Mouse (Mus musculus) thymus, adult 2 months (tissue): ENCODE results near the gene Dclk2. TPM values are rescaled to one million over a fixed set of nuclear protein-coding genes. Genes with fewer than 3 reads are reported as not detected.

Source experiments
- DNase-seq: peaks from one replicate; pipeline ENCODE4 v3.0.0; 2021
- H3K27ac ChIP-seq: fragments of 200-500 bp; 2 replicates; pipeline ENCODE4 v1.5.1; 2012; ENCODE audit warnings: low read length, control low read depth; ENCODE audit not compliant: control insufficient read depth, insufficient read depth
- H3K27me3 ChIP-seq: fragments of 200-500 bp; 2 replicates; pipeline ENCODE4 v1.6.1; 2012; ENCODE audit warnings: mild to moderate bottlenecking, low read length, moderate library complexity, mixed read lengths; ENCODE audit not compliant: control insufficient read depth, insufficient read depth
- H3K36me3 ChIP-seq: fragments of 200-500 bp; 2 replicates; pipeline ENCODE4 v1.6.1; 2012; ENCODE audit warnings: mild to moderate bottlenecking, low read length, moderate library complexity; ENCODE audit not compliant: control insufficient read depth, insufficient read depth
- H3K4me1 ChIP-seq: fragments of 200-500 bp; replicated peaks from 2 replicates; pipeline ENCODE4 v1.6.1; 2012; ENCODE audit warnings: low read length; ENCODE audit not compliant: control insufficient read depth, insufficient read depth
- H3K4me3 ChIP-seq: fragments of 200-500 bp; 2 replicates; pipeline ENCODE4 v1.5.1; 2012; ENCODE audit warnings: mild to moderate bottlenecking, low read length, control low read depth, moderate library complexity; ENCODE audit not compliant: control insufficient read depth, insufficient read depth
- CTCF ChIP-seq: fragments of 200-500 bp; IDR thresholded peaks from 2 replicates; pipeline ENCODE4 v1.5.1; 2012; ENCODE audit warnings: mild to moderate bottlenecking, control low read depth, low read length, moderate library complexity, borderline replicate concordance; ENCODE audit not compliant: control insufficient read depth, poor library complexity, insufficient read depth; ENCODE audit errors: extremely low read depth
- POLR2A ChIP-seq: fragments of 200-500 bp; IDR thresholded peaks from 2 replicates; pipeline ENCODE4 v1.6.1; 2012; ENCODE audit warnings: mild to moderate bottlenecking, low read length, control low read depth, moderate library complexity; ENCODE audit not compliant: control insufficient read depth, poor library complexity, insufficient read depth; ENCODE audit errors: extremely low read depth
- WGBS: fragments of 180-500 bp; shearing (Covaris S2); methylation state at CpG from one replicate; pipeline ENCODE4 v1.1.7; 2018; 5-methylcytosine and 5-hydroxymethylcytosine counted together
- polyA plus RNA-seq: library from polyadenylated mRNA; depleted of rRNA; stranded (reverse); fragments of >200 nt; gene quantifications from 2 replicates; pipeline ENCODE4 v1.2.3, GENCODE M21; 2012

The Dclk2 gene
- polyA plus RNA-seq, 1 experiment, result 55.5 TPM

GRCm38 (mm10) chr3:86760474-86760873 is 160.2 kb downstream of the Dclk2 start:
- 98% methylated on average over 7 of the region's 7 CpGs for WGBS
- Histone ChIP-seq H3K27me3 (no peaks in the 10 kb centered on the region), H3K36me3 (no peaks in the 10 kb centered on the region), H3K4me1 (no peaks in the 10 kb centered on the region), H3K27ac (no peak overlapping the region), H3K4me3 (no peak overlapping the region)
- TF ChIP-seq CTCF (no peak), POLR2A (no peak)
- no peak for DNase-seq

- WGBS, result 96% methylated on average over 8 of the region's 8 CpGs
These were observed 160.8 kb downstream of the Dclk2 start for GRCm38 (mm10) chr3:86759834-86760233.

GRCm38 (mm10) chr3:86759383-86759782 is 161.3 kb downstream of the Dclk2 start:
- WGBS, result 98% methylated on average over 1 of the region's 1 CpGs

More at GRCm38 (mm10) chr3:86759834-86760233, 160.8 kb downstream of the Dclk2 start:
- Histone ChIP-seq H3K27me3 (no peaks in the 10 kb centered on the region), H3K36me3 (no peaks in the 10 kb centered on the region), H3K4me1 (no peaks in the 10 kb centered on the region; the same call in 1 of the 2 replicates), H3K4me3 (no peak overlapping the region), H3K27ac (no peak overlapping the region)
- TF ChIP-seq CTCF, result no peak
- no peak for TF ChIP-seq POLR2A
- DNase-seq, result no peak

GRCm38 (mm10) chr3:86758727-86759126 is 161.9 kb downstream of the Dclk2 start:
- H3K27me3 ChIP-seq, result no peaks in the 10 kb centered on the region
- no peaks in the 10 kb centered on the region for H3K36me3 ChIP-seq
- TF ChIP-seq POLR2A (no peak), CTCF (no peak)
- H3K4me1 ChIP-seq, result no peaks in the 10 kb centered on the region; the same call in 1 of the 2 replicates
- WGBS, result 12% methylated on average over 6 of the region's 6 CpGs
- DNase-seq, result no peak
- no peak overlapping the region for H3K4me3 ChIP-seq
- H3K27ac ChIP-seq, result no peak overlapping the region

More at GRCm38 (mm10) chr3:86759383-86759782, 161.3 kb downstream of the Dclk2 start:
- Histone ChIP-seq H3K27me3 (no peaks in the 10 kb centered on the region), H3K4me3 (no peak overlapping the region), H3K36me3 (no peaks in the 10 kb centered on the region), H3K4me1 (no peaks in the 10 kb centered on the region; the same call in 1 of the 2 replicates), H3K27ac (no peak overlapping the region)
- no peak for DNase-seq
- TF ChIP-seq POLR2A (no peak), CTCF (no peak)

GRCm38 (mm10) chr3:86756548-86756947 is 164.1 kb downstream of the Dclk2 start:
- DNase-seq, result no peak
- TF ChIP-seq POLR2A, result no peak
- TF ChIP-seq CTCF, result no peak
- H3K27me3 ChIP-seq, result no peaks in the 10 kb centered on the region
- H3K36me3 ChIP-seq, result no peaks in the 10 kb centered on the region
- no peak overlapping the region for H3K27ac ChIP-seq
- WGBS, result 87% methylated on average over 1 of the region's 1 CpGs
- no peaks in the 10 kb centered on the region; the same call in 1 of the 2 replicates for H3K4me1 ChIP-seq
- no peak overlapping the region for H3K4me3 ChIP-seq

- Histone ChIP-seq H3K27ac (no peak overlapping the region), H3K4me1 (no peaks in the 10 kb centered on the region; the same call in 1 of the 2 replicates), H3K36me3 (no peaks in the 10 kb centered on the region), H3K4me3 (no peak overlapping the region), H3K27me3 (no peaks in the 10 kb centered on the region)
- no peak for DNase-seq
- WGBS, result 71% methylated on average over 14 of the region's 14 CpGs
- TF ChIP-seq POLR2A, result no peak
These were observed 165.8 kb downstream of the Dclk2 start for GRCm38 (mm10) chr3:86754595-86755557.

- H3K4me1 ChIP-seq, result no peaks in the 10 kb centered on the region; the same call in 1 of the 2 replicates
- no peak for DNase-seq
- H3K27me3 ChIP-seq, result no peaks in the 10 kb centered on the region
- H3K4me3 ChIP-seq, result no peak overlapping the region
- WGBS, result 50% methylated on average over 6 of the region's 6 CpGs
- TF ChIP-seq POLR2A (no peak), CTCF (no peak)
- no peak overlapping the region for H3K27ac ChIP-seq
- H3K36me3 ChIP-seq, result no peaks in the 10 kb centered on the region
These were observed 166.5 kb downstream of the Dclk2 start for GRCm38 (mm10) chr3:86754178-86754577.
